Mouse (Mus musculus) forebrain, postnatal 0 days (tissue): ENCODE measurements around the gene Mapk6. TPM values are rescaled to one million over a fixed set of nuclear protein-coding genes. Genes with fewer than 3 reads are reported as not detected.
A peak's percentile ranks its signal among the peaks of the same experiment; 100 is the strongest.

ENCODE experiments used
- ATAC-seq: fragments of 200-750 bp; cut with Nextera tagmentation; 2 replicates; pipeline ENCODE4 v1.8.0; 2017; ENCODE audit warnings: mild to moderate bottlenecking, moderate library complexity
- DNase-seq: peaks from one replicate; pipeline ENCODE4 v3.0.0-alpha.2; 2015
- H3K27ac ChIP-seq: fragments of 300-500 bp; sonication (generic); 2 replicates; pipeline ENCODE4 v1.5.1; 2014; ENCODE audit warnings: low read depth, mild to moderate bottlenecking, antibody characterized with exemption, low read length, moderate library complexity, mixed read lengths
- H3K27me3 ChIP-seq: fragments of 300-500 bp; sonication (generic); 2 replicates; pipeline ENCODE4 v1.6.1; 2014; ENCODE audit warnings: mild to moderate bottlenecking, low read length, mixed read lengths; ENCODE audit not compliant: insufficient read depth
- H3K36me3 ChIP-seq: fragments of 300-500 bp; sonication (generic); 2 replicates; pipeline ENCODE4 v1.6.1; 2014; ENCODE audit warnings: mild to moderate bottlenecking, moderate library complexity; ENCODE audit not compliant: insufficient read depth
- H3K4me1 ChIP-seq: fragments of 300-500 bp; sonication (generic); 2 replicates; pipeline ENCODE4 v1.6.1; 2014; ENCODE audit warnings: antibody characterized with exemption; ENCODE audit not compliant: insufficient read depth
- H3K4me2 ChIP-seq: fragments of 300-500 bp; sonication (generic); 2 replicates; pipeline ENCODE4 v1.6.1; 2014; ENCODE audit warnings: low read depth, mild to moderate bottlenecking, moderate library complexity
- H3K4me3 ChIP-seq: fragments of 300-500 bp; sonication (generic); 2 replicates; pipeline ENCODE4 v1.5.1; 2014; ENCODE audit warnings: low read depth, low read length, mixed read lengths
- H3K9ac ChIP-seq: fragments of 300-500 bp; sonication (generic); 2 replicates; pipeline ENCODE4 v1.6.1; 2014; ENCODE audit warnings: mild to moderate bottlenecking
- H3K9me3 ChIP-seq: fragments of 300-500 bp; sonication (generic); 2 replicates; pipeline ENCODE4 v1.6.1; 2016; ENCODE audit warnings: low read length
- CTCF ChIP-seq: sonication (generic); IDR thresholded peaks from 2 replicates; pipeline ENCODE4 v1.5.1; 2016; ENCODE audit warnings: antibody characterized with exemption, control low read depth, low read depth
- WGBS: fragments of 180-500 bp; shearing (Covaris S2); extraction: QIAGEN DNeasy Blood & Tissue Kit; methylation state at CpG from one replicate; pipeline ENCODE4 v1.1.7; 2014; 5-methylcytosine and 5-hydroxymethylcytosine counted together
- polyA plus RNA-seq: library from polyadenylated mRNA; unstranded; fragments of >200 nt; fragmentation: Nextera tagmentation; extraction: Ambion mirVana; gene quantifications from 2 replicates; pipeline ENCODE4 v1.2.1, GENCODE M21; 2015
- total RNA-seq: library from RNA; depleted of rRNA; stranded (reverse); fragments of >200 nt; gene quantifications from 2 replicates; pipeline ENCODE4 v1.2.3, GENCODE M21; 2014

Mapk6 gene
- total and polyA plus RNA-seq, 2 experiments from 2014 or later, result 94.2 to 157 TPM

DNA sequence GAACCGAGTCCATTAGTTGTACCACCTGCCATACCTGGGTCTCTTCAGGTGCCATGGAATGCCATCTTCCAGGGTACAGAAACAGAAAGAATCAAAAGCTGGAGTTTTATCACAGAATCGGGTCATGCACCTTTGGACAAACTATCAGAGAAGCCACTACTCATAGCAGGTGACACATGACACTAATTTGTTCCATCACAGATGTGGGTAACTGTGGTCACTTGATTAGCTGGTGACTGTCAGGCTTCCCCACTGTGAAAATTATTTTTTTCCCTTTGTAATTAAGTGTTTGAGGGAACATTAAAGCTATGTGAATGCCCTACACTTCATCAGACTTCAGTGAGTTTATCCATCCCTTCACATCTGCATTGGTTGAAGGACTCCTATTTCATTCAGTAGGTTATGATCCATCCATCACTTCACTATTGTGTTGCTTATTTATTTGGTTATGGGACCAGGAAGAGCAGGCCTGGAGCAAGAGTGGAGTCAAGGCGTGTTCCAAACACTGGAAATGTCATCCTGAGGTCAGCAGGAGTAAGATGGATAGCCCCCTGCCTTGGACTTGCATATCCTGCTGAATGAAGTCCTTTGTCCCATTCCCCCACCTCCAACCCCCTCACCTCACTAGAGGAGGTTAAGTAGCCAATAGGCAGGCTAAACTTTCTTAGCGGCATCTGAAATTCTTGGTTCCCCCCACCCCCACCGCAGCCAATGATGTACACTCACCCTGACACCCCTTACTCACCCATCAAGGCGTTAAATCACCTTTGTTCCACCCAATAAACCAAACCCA, 14.7 kb upstream of the Mapk6 start:
- Histone ChIP-seq H3K4me3 (no peak overlapping the region), H3K27ac (no peak overlapping the region), H3K36me3 (no peaks in the 10 kb centered on the region), H3K4me2 (no peak overlapping the region), H3K27me3 (no peaks in the 10 kb centered on the region), H3K9ac (no peak overlapping the region), H3K4me1 (no peaks in the 10 kb centered on the region), H3K9me3 (no peaks in the 10 kb centered on the region)
- no peak for TF ChIP-seq CTCF
- no peak for ATAC-seq
- WGBS, result 85% methylated on average over 6 of the region's 6 CpGs
- DNase-seq, result no peak

DNA sequence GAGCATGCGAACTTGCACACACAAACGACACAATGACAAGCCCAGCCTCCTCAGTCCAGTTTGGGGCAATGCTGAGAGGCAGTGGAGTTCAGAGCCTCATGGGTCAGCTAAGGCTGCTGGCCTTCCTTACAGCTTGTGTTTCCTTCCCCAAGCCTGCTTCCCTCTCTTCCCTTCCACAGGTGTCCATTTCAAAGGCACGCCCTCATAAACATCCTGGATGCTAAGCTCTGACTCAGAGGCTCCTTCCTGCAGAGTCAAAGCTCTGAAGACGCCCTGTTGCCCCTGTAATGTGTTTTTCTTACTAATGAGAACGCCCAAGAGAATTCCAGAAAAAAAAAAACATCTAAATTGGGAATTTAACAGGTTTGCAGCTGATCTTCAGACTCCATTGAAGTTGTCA, 13.9 kb upstream of the Mapk6 start:
- Histone ChIP-seq H3K27me3 (no peaks in the 10 kb centered on the region), H3K9ac (no peak overlapping the region), H3K36me3 (no peaks in the 10 kb centered on the region), H3K27ac (no peak overlapping the region), H3K4me1 (no peaks in the 10 kb centered on the region), H3K9me3 (no peaks in the 10 kb centered on the region), H3K4me3 (no peak overlapping the region), H3K4me2 (no peak overlapping the region)
- no peak for DNase-seq
- no peak for TF ChIP-seq CTCF
- WGBS, result 76% methylated on average over 5 of the region's 5 CpGs
- ATAC-seq, result no peak

DNA sequence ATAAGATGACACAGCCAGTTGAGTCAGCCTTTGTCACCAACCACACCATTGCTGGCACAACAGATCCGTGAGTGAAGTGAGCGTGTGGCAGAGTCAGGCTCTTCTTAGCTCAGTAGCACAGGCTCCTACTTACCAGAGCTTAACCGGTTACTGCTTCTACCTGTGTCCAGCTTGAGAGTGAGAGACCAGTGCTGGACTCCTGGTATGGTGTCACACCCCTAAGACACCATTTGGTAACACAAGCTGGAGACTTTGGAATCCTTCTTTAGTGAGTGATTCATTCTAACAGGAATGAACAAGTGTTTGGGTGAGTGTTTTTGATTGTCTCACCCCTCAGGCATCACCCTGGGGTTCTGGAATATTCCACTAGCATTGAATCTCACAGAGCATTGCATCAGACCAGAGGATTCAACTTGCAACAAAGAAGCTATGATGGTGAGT, 12.5 kb upstream of the Mapk6 start:
- H3K4me2 ChIP-seq, result no peak overlapping the region
- H3K4me1 ChIP-seq, result no peaks in the 10 kb centered on the region
- H3K4me3 ChIP-seq, result no peak overlapping the region
- H3K36me3 ChIP-seq, result no peaks in the 10 kb centered on the region
- H3K9ac ChIP-seq, result no peak overlapping the region
- ATAC-seq, result no peak
- 90% methylated on average over 3 of the region's 3 CpGs for WGBS
- H3K27me3 ChIP-seq, result no peaks in the 10 kb centered on the region
- DNase-seq, result no peak
- no peak overlapping the region for H3K27ac ChIP-seq
- no peaks in the 10 kb centered on the region for H3K9me3 ChIP-seq
- TF ChIP-seq CTCF, result no peak

DNA sequence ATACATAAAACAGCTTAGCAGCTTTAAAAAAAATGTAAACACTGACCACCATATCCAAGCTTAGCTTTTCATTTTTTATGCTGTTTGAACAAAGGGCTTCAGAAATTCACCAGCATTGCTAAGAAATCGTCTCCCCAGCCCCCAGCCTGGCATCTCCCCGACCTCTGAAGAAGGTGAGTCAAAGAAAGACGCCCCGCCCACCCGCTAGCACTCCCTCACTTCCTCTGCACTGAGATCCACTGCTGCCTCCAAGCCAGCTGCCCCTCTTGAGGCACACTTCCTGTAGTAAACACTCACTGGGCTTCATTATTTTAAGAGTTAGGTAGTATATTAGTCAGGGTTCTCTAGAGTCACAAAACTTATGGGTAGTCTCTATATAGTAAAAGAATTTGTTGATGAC, 4.4 kb upstream of the Mapk6 start:
- TF ChIP-seq CTCF, result no peak
- Histone ChIP-seq H3K9me3 (no peaks in the 10 kb centered on the region), H3K4me3 (no peak overlapping the region), H3K27me3 (no peaks in the 10 kb centered on the region), H3K4me1 (no peaks in the 10 kb centered on the region), H3K36me3 (no peaks in the 10 kb centered on the region), H3K27ac (no peak overlapping the region), H3K9ac (no peak overlapping the region), H3K4me2 (no peak overlapping the region)
- no peak for DNase-seq
- no peak for ATAC-seq
- WGBS, result 50% methylated on average over 5 of the region's 5 CpGs

DNA sequence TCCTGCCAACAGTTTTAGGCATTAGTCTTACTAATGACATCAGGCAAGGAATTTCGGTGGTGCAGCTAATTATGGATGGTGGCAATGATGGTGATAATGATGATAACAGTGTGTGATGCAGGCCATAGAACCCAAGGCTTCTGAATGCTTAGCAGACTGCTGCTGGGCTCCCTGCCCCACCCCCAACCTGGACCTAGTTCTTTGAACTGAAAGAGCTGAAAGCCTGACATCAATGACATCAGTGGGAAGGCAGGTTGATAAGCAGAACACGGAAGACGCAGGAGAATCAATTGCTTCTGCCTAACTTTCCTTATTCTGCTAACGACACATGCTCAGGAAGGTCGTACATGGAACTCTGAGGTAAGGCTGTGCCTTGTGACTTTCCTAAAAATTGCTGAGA, 3.4 kb upstream of the Mapk6 start:
- TF ChIP-seq CTCF, result no peak
- Histone ChIP-seq H3K9ac (no peak overlapping the region), H3K4me1 (no peaks in the 10 kb centered on the region), H3K4me2 (no peak overlapping the region), H3K9me3 (no peaks in the 10 kb centered on the region), H3K4me3 (no peak overlapping the region), H3K27ac (no peak overlapping the region), H3K36me3 (no peaks in the 10 kb centered on the region), H3K27me3 (no peaks in the 10 kb centered on the region)
- WGBS, result 56% methylated on average over 5 of the region's 5 CpGs
- ATAC-seq (no peak), DNase-seq (no peak)

DNA sequence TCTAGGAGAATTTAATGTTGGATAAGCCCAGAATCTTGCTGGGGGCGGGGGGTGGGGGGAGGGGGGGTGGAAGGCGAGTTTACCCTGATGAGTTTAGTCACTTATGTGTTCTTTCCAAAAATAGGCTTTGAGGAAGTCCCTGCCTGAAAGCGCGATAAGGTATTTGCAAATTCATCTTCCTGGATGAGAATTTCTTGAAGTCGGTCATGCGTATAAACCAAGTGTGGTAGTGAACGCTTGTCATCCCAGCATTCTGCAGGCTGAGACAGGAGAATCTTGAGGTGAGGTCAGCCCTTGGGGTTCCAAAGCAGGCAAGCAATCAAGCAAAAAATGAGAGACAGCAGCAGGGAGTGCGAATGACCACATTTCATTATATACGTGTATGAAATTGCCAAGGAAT, 1.8 kb upstream of the Mapk6 start:
- Histone ChIP-seq H3K36me3 (no peaks in the 10 kb centered on the region), H3K27ac (no peak overlapping the region), H3K4me3 (no peak overlapping the region), H3K4me2 (no peak overlapping the region), H3K4me1 (peaks cover 2% of the 10 kb centered on the region; the same call in 1 of the 2 replicates), H3K9me3 (no peaks in the 10 kb centered on the region), H3K9ac (no peak overlapping the region), H3K27me3 (no peaks in the 10 kb centered on the region)
- TF ChIP-seq CTCF, result no peak
- ATAC-seq, result no peak
- no peak for DNase-seq
- 84% methylated on average over 9 of the region's 9 CpGs for WGBS

DNA sequence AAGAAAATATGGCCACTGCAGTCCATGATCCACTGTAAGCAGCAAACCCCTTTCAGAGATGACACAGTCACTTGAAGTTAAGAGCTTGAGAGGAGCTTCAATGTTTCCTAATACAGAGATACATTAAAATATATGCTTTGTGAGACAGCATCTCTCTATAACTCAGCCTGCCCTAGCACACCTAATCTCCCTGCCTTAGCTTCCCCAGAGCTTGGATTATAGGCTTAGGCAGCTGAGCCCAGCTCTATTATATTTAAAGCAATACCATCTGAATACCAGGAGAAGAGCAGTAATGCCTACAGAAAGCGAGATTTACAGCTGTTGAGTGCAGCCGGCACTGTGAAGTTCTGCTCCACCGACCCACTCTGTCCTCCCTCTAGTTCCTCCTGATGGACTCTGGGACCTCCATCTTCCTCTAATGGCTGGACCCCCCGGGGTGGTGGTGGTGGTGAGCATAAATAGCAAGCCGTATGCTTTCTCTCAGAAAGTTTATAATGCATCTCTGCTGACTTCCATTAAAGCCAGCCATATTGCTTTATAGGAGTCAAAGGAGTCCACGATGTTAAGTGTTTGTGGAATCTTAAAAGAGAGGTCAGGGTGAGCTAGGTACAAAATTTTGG, 1.2 kb upstream of the Mapk6 start:
- H3K9me3 ChIP-seq, result no peaks in the 10 kb centered on the region
- H3K27me3 ChIP-seq, result no peaks in the 10 kb centered on the region
- H3K4me3 ChIP-seq, result no peak overlapping the region
- no peak overlapping the region for H3K9ac ChIP-seq
- DNase-seq (no peak), ATAC-seq (no peak)
- H3K36me3 ChIP-seq, result no peaks in the 10 kb centered on the region
- peak overlapping the region; percentile 94; the same call in 1 of the 2 replicates for H3K27ac ChIP-seq
- WGBS, result 77% methylated on average over 6 of the region's 6 CpGs
- H3K4me1 ChIP-seq, result peaks cover 2% of the 10 kb centered on the region; the same call in 1 of the 2 replicates
- H3K4me2 ChIP-seq, result no peak overlapping the region; the same call in 1 of the 2 replicates
- TF ChIP-seq CTCF, result no peak
